Mouse (Mus musculus) brain, adult 2 months (tissue): ENCODE data around the gene Enthd1.
A peak's percentile ranks its signal among the peaks of the same experiment; 100 is the strongest.

ENCODE experiments used
- DNase-seq: peaks from one replicate; pipeline ENCODE4 v3.0.0; 2011; ENCODE audit warnings: low read depth, low spot score

The Enthd1 gene

GRCm38 (mm10) chr15:80574211-80575040 is 9.5 kb upstream of the Enthd1 start:
- DNase-seq: peak; percentile 87

- no peak for DNase-seq
Measured at GRCm38 (mm10) chr15:80572811-80573520, 8.0 kb upstream of the Enthd1 start.

- no peak for DNase-seq
Measured at GRCm38 (mm10) chr15:80572291-80572690, 7.3 kb upstream of the Enthd1 start, which contains the start of gene Grap2. Gene Grap2, plus strand, starts transcription at chr15:80572594.

- no peak for DNase-seq
Measured at GRCm38 (mm10) chr15:80571611-80572010, 6.7 kb upstream of the Enthd1 start.

GRCm38 (mm10) chr15:80570226-80570625 is 5.3 kb upstream of the Enthd1 start:
- DNase-seq: no peak

GRCm38 (mm10) chr15:80569205-80569604 is 4.2 kb upstream of the Enthd1 start:
- DNase-seq: no peak

GRCm38 (mm10) chr15:80567731-80568130 is 2.8 kb upstream of the Enthd1 start:
- no peak for DNase-seq

GRCm38 (mm10) chr15:80567139-80567538 is 2.2 kb upstream of the Enthd1 start:
- no peak for DNase-seq

- DNase-seq: no peak
Measured at GRCm38 (mm10) chr15:80566696-80567095, 1.7 kb upstream of the Enthd1 start.

GRCm38 (mm10) chr15:80563634-80564208 is 1.2 kb downstream of the Enthd1 start:
- no peak for DNase-seq

GRCm38 (mm10) chr15:80562446-80562845 is 2.5 kb downstream of the Enthd1 start:
- no peak for DNase-seq

GRCm38 (mm10) chr15:80560646-80561580 is 4.0 kb downstream of the Enthd1 start:
- peak; percentile 79 for DNase-seq

- no peak for DNase-seq
Measured at GRCm38 (mm10) chr15:80559978-80560377, 5.0 kb downstream of the Enthd1 start.

- no peak for DNase-seq
Measured at GRCm38 (mm10) chr15:80559534-80559933, 5.4 kb downstream of the Enthd1 start.

GRCm38 (mm10) chr15:80557745-80558144 is 7.2 kb downstream of the Enthd1 start:
- DNase-seq: no peak

- DNase-seq: no peak
Measured at GRCm38 (mm10) chr15:80556021-80556420, 8.9 kb downstream of the Enthd1 start.

- DNase-seq: no peak
Measured at GRCm38 (mm10) chr15:80554860-80555822, 9.8 kb downstream of the Enthd1 start.

- DNase-seq: no peak
Measured at GRCm38 (mm10) chr15:80545430-80545829, 19.5 kb downstream of the Enthd1 start.

- no peak for DNase-seq
Measured at GRCm38 (mm10) chr15:80544115-80544514, 20.8 kb downstream of the Enthd1 start.

GRCm38 (mm10) chr15:80538671-80539340 is 26.1 kb downstream of the Enthd1 start:
- DNase-seq: no peak
